Mouse (Mus musculus): ENCODE measurements around the gene Atad3a. TPM values are rescaled to one million over a fixed set of nuclear protein-coding genes. Genes with fewer than 3 reads are reported as not detected.
"Not testable (repeated sequence)": the region's sequence is repeated elsewhere in the genome, so short reads cannot be mapped to it uniquely, and the experiment has no call there.

Gene Atad3a
- polyA plus RNA-seq (2015; fragmentation: Nextera tagmentation; extraction: Ambion mirVana): 47.9 and 56.5 TPM in 2 replicates

- WGBS (ENCODE audit: insufficient replicate concordance): under 1% methylated on average over 68 of the region's 68 CpGs
These were observed at the start of gene Atad3a for GRCm38 (mm10) chr4:155760613-155761355. Atad3a (minus strand) TSS chr4:155761093.

DNA sequence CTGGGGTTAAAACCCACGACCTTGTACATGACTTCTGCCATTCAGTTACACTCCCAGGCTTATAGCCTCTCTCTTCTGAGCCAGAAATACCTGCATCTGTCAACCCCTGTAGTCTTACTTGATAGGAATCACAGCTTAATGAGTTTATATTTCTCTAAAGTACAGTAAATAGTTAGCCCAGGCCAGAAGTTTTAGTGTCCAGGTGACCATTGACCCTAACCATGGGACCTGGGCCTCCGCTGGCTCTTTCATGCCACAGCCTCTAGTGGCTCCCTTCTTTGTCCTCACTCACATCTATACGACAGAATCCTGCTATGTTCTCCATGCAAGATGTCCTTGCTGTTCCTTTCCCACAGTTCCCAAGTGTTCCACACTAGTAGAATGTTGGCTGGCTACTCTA is 46.9 kb upstream of the Atad3a start:
- H3K9ac ChIP-seq: no peak overlapping the region
- H3K9me3 ChIP-seq (replicated peaks): no peaks in the 10 kb centered on the region
- no peak for ATAC-seq (ENCODE audit: insufficient read depth)
- 79% methylated on average over 3 of the region's 3 CpGs for WGBS (ENCODE audit: insufficient replicate concordance)
- no peak overlapping the region for H3K4me3 ChIP-seq (replicated peaks)
- H3K4me1 ChIP-seq (replicated peaks): peaks cover 34% of the 10 kb centered on the region
- H3K27me3 ChIP-seq: no peaks in the 10 kb centered on the region
- no peak overlapping the region for H3K4me2 ChIP-seq
- peaks cover 61% of the 10 kb centered on the region for H3K36me3 ChIP-seq (replicated peaks)
- H3K27ac ChIP-seq (replicated peaks): no peak overlapping the region

More at GRCm38 (mm10) chr4:155760613-155761355, at the start of gene Atad3a:
- Histone ChIP-seq H3K4me1 (replicated peaks) (peaks cover 41% of the 10 kb centered on the region), H3K9ac (peak within 1 kb of the TSS; percentile 84), H3K4me3 (replicated peaks) (peak within 1 kb of the TSS; percentile 78), H3K4me2 (peak within 1 kb of the TSS; percentile 99), H3K9me3 (replicated peaks) (no peaks in the 10 kb centered on the region), H3K27me3 (no peaks in the 10 kb centered on the region), H3K27ac (replicated peaks) (peak within 1 kb of the TSS; percentile 66), H3K36me3 (replicated peaks) (peaks cover 23% of the 10 kb centered on the region)
- ATAC-seq (ENCODE audit: insufficient read depth): peak; percentile 96

DNA sequence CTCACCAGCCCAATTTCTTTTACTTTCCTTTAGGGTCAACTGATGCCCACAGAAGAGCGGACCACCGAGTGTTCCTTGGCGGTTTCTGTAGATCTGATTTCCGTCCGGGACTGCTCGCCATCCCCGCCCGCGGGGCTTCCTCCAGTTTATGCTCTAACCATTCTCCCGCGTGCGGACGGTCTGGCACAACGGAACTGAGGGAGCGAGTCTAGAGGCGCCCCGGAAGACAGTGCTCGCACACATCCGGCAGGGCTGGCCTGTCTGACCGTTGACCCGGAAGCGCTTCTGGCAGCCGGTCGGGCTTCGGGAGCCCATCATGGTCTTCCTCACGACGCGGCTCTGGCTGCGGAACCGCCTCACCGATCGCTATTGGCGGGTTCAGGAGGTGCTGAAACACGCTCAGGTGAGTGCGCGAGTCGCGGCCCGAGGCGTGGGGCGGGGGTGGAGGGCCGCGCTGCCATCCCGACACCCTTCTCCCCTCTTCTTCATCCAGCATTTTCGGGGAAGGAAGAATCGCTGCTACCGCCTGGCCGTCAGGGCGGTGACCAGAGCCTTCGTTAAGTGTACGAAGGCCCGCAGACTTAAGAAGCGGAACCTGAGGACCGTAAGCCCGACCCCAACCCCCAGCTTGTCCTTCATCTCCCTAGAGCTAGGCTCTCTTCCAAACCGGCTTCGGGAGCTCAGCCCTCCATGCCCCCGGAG is 42.6 kb upstream of the Atad3a start:
- Histone ChIP-seq H3K27ac (replicated peaks) (peak overlapping the region; percentile 87), H3K9ac (peak overlapping the region; percentile 79), H3K4me3 (replicated peaks) (peak overlapping the region; percentile 76), H3K27me3 (peaks cover 18% of the 10 kb centered on the region; the same call in 1 of the 2 replicates), H3K4me1 (replicated peaks) (peaks cover 31% of the 10 kb centered on the region), H3K9me3 (replicated peaks) (no peaks in the 10 kb centered on the region), H3K4me2 (peak overlapping the region; percentile 87), H3K36me3 (replicated peaks) (peaks cover 33% of the 10 kb centered on the region)
- peak; percentile 99 for ATAC-seq (ENCODE audit: insufficient read depth)
- under 1% methylated on average over 58 of the region's 58 CpGs for WGBS (ENCODE audit: insufficient replicate concordance)

- peak within 1 kb of the TSS; percentile 87 for H3K27ac ChIP-seq (replicated peaks)
- no peaks in the 10 kb centered on the region for H3K9me3 ChIP-seq (replicated peaks)
- peaks cover 31% of the 10 kb centered on the region for H3K4me1 ChIP-seq (replicated peaks)
- peak within 1 kb of the TSS; percentile 76 for H3K4me3 ChIP-seq (replicated peaks)
- 7% methylated on average over 12 of the region's 12 CpGs for WGBS (ENCODE audit: insufficient replicate concordance)
- peaks cover 26% of the 10 kb centered on the region for H3K36me3 ChIP-seq (replicated peaks)
- peak within 1 kb of the TSS; percentile 79 for H3K9ac ChIP-seq
- peaks cover 23% of the 10 kb centered on the region for H3K27me3 ChIP-seq
- peak; percentile 44 for ATAC-seq (ENCODE audit: insufficient read depth)
- peak within 1 kb of the TSS; percentile 87 for H3K4me2 ChIP-seq
These were observed 41.9 kb upstream of the Atad3a start, which contains the start of gene Mrpl20 for GRCm38 (mm10) chr4:155802741-155803339. Mrpl20 (plus strand) TSS chr4:155802878.

DNA sequence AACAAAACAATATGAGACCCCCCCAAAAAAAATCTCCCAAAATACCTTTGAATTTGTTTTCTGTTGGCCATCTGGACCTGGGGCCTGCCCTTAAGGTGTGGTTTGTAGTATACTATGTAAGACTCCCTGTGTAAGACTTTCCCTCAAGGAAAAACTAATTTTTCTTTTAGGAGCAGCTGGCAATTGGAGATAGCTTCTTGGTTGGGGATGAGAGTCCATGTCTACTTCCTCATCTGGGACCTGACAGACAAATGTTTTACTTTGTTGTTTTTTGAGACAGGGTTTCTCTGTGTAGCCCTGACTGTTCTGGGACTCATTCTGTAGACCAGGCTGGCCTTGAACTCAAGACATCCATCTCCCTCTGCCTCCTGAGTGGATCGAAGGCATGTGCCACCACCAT is 41.2 kb upstream of the Atad3a start:
- Histone ChIP-seq H3K9ac (no peak overlapping the region), H3K36me3 (replicated peaks) (peaks cover 19% of the 10 kb centered on the region), H3K27ac (replicated peaks) (no peak overlapping the region), H3K27me3 (peaks cover 26% of the 10 kb centered on the region), H3K9me3 (replicated peaks) (no peaks in the 10 kb centered on the region), H3K4me2 (peak overlapping the region; percentile 87), H3K4me1 (replicated peaks) (peaks cover 31% of the 10 kb centered on the region), H3K4me3 (replicated peaks) (no peak overlapping the region)
- ATAC-seq (ENCODE audit: insufficient read depth): no peak
- 100% methylated on average over 1 of the region's 1 CpGs for WGBS (ENCODE audit: insufficient replicate concordance)

GRCm38 (mm10) chr4:155793730-155794129 is 32.8 kb upstream of the Atad3a start:
- Histone ChIP-seq H3K36me3 (replicated peaks) (no peaks in the 10 kb centered on the region), H3K9ac (no peak overlapping the region), H3K27me3 (peaks cover 33% of the 10 kb centered on the region), H3K4me3 (replicated peaks) (no peak overlapping the region), H3K4me1 (replicated peaks) (peaks cover 5% of the 10 kb centered on the region), H3K4me2 (no peak overlapping the region), H3K27ac (replicated peaks) (no peak overlapping the region), H3K9me3 (replicated peaks) (no peaks in the 10 kb centered on the region)
- no peak for ATAC-seq (ENCODE audit: insufficient read depth)
- WGBS (ENCODE audit: insufficient replicate concordance): 57% methylated on average over 2 of the region's 2 CpGs

DNA sequence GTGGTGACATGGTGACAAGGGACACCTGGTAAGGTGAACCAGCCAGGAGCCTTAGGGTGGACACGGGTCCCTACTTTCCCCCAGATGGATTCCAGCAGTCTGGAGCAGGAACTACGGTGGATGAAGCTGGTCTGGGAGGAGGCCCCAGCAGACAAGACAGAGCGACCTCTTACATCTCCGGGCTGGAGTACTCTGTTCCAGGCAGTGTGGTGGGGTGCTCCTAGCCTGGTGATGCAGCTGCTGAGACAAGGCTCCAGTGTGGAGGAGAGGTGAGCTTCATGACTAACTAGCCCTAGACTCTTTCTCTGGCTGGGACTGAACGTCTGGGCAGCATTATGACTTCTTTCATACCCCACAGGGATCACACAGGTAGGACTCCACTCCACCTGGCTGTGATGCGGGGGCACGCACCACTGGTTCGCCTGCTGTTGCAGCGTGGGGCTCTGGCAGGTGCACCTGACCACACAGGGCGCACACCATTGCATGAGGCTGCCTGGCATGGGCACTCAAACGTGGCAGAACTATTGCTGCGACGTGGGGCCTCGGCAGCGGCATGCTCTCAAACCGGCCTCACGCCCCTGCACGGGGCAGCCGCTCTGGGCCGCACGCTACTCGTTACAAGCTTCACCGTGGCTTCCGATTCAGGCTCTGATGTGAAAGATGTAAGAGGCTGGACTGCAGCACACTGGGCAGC is 30.5 kb upstream of the Atad3a start:
- no peak overlapping the region for H3K4me2 ChIP-seq
- H3K27ac ChIP-seq (replicated peaks): no peak overlapping the region
- no peaks in the 10 kb centered on the region for H3K9me3 ChIP-seq (replicated peaks)
- H3K4me1 ChIP-seq (replicated peaks): peaks cover 11% of the 10 kb centered on the region
- no peak overlapping the region for H3K4me3 ChIP-seq (replicated peaks)
- ATAC-seq (ENCODE audit: insufficient read depth): peak; percentile 8; the same call in 1 of the 2 replicates
- no peaks in the 10 kb centered on the region for H3K36me3 ChIP-seq (replicated peaks)
- no peak overlapping the region for H3K9ac ChIP-seq
- 69% methylated on average over 24 of the region's 24 CpGs for whole genome bisulfite sequencing (ENCODE audit: insufficient replicate concordance)
- peaks cover 17% of the 10 kb centered on the region for H3K27me3 ChIP-seq

DNA sequence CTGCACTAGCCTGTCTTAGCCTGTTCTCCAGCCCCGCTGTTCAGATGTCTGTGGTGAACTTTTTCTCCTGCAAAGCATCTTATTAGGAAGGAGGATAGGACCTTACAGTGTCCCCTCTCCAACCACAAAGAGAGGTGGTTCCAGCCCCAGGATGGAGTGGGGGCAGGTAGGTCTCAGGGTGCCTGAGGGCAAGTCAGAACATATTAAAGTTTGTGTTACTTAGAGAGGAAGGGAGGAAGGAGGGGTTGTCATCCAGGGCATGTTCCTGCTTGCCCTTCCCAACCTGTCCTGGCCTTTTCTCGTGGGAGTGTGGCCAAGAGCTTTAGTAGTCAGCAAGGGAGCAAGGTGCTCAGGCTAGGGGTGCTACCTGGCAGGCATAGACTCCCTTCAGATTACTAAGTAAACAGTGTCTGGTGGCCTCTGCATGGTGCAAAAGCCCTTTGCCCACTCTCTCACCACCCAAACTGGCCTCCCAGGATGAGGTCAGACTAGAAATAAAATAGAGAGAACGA is 29.8 kb upstream of the Atad3a start:
- Histone ChIP-seq H3K36me3 (replicated peaks) (no peaks in the 10 kb centered on the region), H3K9me3 (replicated peaks) (no peaks in the 10 kb centered on the region), H3K4me3 (replicated peaks) (no peak overlapping the region), H3K4me2 (no peak overlapping the region), H3K4me1 (replicated peaks) (peaks cover 14% of the 10 kb centered on the region), H3K9ac (no peak overlapping the region), H3K27me3 (peaks cover 14% of the 10 kb centered on the region), H3K27ac (replicated peaks) (no peak overlapping the region)
- 58% methylated on average over 3 of the region's 3 CpGs for WGBS (ENCODE audit: insufficient replicate concordance)
- ATAC-seq (ENCODE audit: insufficient read depth): peak; percentile 23; the same call in 1 of the 2 replicates

DNA sequence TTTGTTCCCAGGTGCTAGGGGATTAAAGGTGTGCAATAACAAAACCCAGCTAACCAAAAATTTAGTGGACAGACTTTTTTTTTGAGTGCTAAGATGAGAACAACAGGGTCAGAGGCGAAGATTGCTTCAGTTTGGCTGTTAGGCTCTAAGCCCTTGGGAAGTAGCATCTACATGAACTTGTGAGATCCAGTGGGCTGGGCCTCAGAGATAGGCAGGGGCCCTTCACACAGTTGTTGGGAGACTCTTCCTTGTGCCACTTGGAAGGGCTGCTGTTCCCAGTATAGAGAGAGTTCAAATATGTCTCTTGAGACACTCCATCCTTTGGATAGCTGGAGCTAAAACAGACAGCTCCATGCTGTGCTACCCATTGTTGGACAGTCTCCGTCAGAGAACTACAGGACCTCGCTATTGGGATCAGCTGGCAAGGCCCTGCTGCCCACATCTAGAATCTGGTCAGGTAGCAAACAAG is 29.2 kb upstream of the Atad3a start, which contains the start of gene Ankrd65:
Gene Ankrd65 (plus strand): TSS at position 419 of the 469 bp plus-strand sequence.
- no peak within 1 kb of the TSS for H3K4me2 ChIP-seq
- H3K9me3 ChIP-seq (replicated peaks): no peaks in the 10 kb centered on the region
- H3K27ac ChIP-seq (replicated peaks): no peak within 1 kb of the TSS
- no peak for ATAC-seq (ENCODE audit: insufficient read depth)
- H3K4me3 ChIP-seq (replicated peaks): no peak within 1 kb of the TSS
- H3K4me1 ChIP-seq (replicated peaks): peaks cover 21% of the 10 kb centered on the region
- H3K9ac ChIP-seq: no peak within 1 kb of the TSS
- H3K27me3 ChIP-seq: peaks cover 17% of the 10 kb centered on the region
- H3K36me3 ChIP-seq (replicated peaks): no peaks in the 10 kb centered on the region
- WGBS (ENCODE audit: insufficient replicate concordance): 67% methylated on average over 3 of the region's 3 CpGs

DNA sequence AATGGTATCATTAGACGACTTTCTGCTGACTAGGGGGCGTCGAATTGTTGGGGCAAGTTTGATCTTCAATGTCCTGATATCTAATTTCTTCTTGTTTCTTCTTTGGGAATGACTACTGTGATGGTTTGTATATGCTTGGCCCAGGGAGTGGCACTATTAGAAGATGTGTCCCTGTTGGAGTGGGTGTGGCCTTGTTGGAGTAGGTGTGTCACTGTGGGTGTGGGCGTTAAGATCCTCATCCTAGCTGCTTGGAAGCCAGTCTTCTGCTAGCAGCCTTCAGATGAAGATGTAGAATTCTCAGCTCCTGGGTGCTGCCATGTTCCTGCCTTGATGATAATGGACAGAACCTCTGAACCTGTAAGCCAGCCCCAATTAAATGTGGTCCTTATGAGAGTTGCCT is 27.9 kb upstream of the Atad3a start:
- H3K9ac ChIP-seq; H3K4me3 ChIP-seq (replicated peaks); H3K36me3 ChIP-seq (replicated peaks); H3K9me3 ChIP-seq (replicated peaks): not testable (repeated sequence)
- ATAC-seq (ENCODE audit: insufficient read depth): peak; percentile 50; the same call in 1 of the 2 replicates
- Histone ChIP-seq H3K27ac (replicated peaks) (0 out of 2 replicates have a peak overlapping the region, but pooled peaks have one; percentile 14), H3K4me2 (0 out of 2 replicates have a peak overlapping the region, but pooled peaks have one; percentile 10), H3K27me3 (peaks cover 25% of the 10 kb centered on the region), H3K4me1 (replicated peaks) (peaks cover 30% of the 10 kb centered on the region)
- 65% methylated on average over 4 of the region's 4 CpGs for WGBS (ENCODE audit: insufficient replicate concordance)
